Mouse (Mus musculus): ENCODE data around the gene Wdhd1.
A peak's percentile ranks its signal among the peaks of the same experiment; 100 is the strongest.

Gene Wdhd1

GRCm38 (mm10) chr14:47281535-47281934 lies 4.9 kb upstream of the Wdhd1 start:
- ATAC-seq (ENCODE audit: low TSS enrichment) = no peak

DNA sequence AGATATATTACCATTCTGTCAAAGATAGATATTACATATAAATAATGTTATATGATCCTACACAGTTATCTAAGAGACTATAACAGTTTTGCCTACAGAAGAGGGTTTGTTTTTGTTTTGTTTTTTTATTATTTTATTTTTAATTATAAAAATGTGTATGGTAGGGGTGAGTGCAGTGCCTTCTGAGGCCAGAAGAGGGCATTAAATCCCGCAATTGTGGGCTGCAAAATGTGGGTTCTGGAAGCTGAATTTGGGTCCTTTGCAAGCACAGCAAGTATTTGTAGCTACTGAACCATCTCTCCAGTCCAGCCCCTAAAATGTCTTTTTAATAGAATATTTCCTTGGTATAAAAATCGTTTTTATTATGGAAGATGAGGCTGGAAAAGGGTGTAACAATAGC lies 2.4 kb upstream of the Wdhd1 start:
- ATAC-seq (ENCODE audit: low TSS enrichment) = no peak

DNA sequence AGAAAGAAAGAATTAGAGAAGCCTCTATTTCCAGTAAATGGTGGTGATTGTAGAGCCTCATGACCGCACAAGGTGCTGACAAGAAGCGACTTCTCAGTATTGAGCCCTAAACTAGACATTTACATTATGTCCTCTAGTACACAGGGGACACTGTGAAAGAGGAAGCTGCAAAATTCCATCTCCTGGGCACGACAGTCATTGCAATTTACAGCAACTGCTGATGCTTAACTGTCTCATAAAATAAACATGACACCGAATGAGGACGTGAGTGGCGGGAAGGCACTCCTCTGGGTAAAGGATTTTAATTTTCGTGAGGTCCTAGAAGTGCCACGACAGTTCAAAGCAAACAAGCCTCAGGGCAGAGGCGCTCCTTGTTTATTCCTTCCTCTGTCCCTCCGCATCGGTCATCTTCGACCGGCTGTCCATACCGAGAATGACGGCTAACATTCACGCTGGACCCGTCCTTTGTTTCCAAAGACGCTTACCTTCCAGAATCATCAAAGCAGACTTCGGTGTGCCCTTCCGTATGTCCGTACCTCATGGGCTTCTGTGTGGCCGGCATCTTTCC lies 537 bp downstream of the Wdhd1 start:
- ATAC-seq (ENCODE audit: low TSS enrichment) = peak; percentile 25; the same call in 1 of the 2 replicates

DNA sequence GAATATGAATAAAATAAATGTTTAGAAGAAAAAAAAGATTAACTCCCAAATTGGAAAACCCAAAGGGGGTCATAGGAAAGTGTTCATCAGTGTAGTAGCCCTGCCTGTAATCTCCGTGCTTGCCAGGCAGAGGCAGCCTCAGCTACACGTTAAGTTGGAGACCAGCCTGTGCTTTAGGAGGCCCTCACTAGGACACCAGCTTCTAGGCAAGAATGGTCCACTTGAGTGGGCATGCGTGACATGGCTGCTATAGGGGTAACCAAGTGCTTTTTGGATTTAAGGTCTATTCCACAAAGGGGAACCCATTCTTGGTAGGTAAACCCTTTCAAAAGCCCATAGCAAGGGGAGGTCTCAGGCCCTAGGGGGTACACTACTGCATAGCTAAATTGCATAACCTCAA lies 1.2 kb downstream of the Wdhd1 start:
- ATAC-seq (ENCODE audit: low TSS enrichment) = no peak

DNA sequence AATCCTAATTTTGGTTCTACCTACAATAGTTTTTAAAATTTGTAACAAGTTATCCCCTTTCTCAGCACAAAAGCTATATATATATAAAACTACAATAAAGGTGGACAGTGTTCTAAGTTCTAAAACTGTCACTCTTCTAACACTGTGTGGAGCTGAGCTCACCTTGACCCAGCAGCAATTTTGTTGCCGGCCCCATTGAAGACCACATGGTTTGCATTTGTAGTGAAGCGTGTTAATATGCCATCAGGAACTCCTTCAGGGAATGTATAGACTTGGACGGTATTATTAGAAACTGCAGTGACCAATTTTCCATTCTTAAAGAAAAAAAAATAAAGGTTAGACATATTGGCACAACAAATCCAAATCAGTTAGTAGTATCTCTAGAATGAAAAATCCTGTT lies 2.9 kb downstream of the Wdhd1 start:
- ATAC-seq (ENCODE audit: low TSS enrichment) = no peak

GRCm38 (mm10) chr14:47269706-47270105 lies 7.0 kb downstream of the Wdhd1 start:
- ATAC-seq (ENCODE audit: low TSS enrichment) = no peak

DNA sequence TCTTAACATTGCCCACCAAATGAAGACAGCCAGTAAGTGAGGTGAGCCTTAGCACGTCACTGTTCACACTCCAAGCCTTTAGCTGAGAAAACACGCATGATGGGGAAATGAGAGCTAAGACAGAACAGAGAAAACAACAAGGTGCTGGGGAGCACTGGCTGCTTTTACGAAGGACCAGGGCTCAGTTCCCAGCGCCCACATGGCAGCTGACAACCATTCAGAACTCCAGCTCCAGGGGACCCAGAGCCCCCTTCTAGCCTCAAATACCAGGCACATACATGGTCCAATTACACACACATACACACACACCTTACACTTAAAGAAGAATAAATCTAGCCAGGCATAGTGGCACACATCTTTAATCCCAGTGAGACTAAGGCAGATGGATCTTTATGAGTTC lies 7.6 kb downstream of the Wdhd1 start:
- ATAC-seq (ENCODE audit: low TSS enrichment) = no peak

- peak; percentile 74; the same call in 1 of the 2 replicates for ATAC-seq (ENCODE audit: low TSS enrichment)
Measured at GRCm38 (mm10) chr14:47265829-47266228, 10.8 kb downstream of the Wdhd1 start.

DNA sequence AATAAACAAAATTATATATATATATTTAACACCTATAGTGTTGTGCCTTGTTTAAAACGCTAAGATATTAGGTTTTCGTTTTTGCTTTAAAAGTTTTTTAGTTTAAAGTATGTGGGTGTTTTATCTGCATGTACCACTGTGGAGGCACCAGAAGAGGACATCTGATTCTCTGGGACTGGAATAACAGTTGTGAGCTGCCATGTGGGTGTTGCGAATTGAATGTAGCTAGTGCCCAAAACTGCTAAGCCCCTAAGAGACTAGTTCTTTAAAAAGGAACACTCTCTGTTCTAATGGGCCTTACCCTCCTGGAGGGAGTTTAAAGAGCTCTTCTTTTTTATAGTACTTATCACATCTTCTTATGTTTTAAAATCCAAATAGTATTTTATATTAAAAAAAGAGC lies 11.8 kb downstream of the Wdhd1 start:
- ATAC-seq (ENCODE audit: low TSS enrichment) = peak; percentile 98

- no peak for ATAC-seq (ENCODE audit: low TSS enrichment)
Measured at GRCm38 (mm10) chr14:47249839-47250238, 26.8 kb downstream of the Wdhd1 start.

- ATAC-seq (ENCODE audit: low TSS enrichment) = no peak
Measured at GRCm38 (mm10) chr14:47242753-47243152, 33.9 kb downstream of the Wdhd1 start.

- ATAC-seq (ENCODE audit: low TSS enrichment) = no peak
Measured at GRCm38 (mm10) chr14:47241046-47241445, 35.6 kb downstream of the Wdhd1 start.

DNA sequence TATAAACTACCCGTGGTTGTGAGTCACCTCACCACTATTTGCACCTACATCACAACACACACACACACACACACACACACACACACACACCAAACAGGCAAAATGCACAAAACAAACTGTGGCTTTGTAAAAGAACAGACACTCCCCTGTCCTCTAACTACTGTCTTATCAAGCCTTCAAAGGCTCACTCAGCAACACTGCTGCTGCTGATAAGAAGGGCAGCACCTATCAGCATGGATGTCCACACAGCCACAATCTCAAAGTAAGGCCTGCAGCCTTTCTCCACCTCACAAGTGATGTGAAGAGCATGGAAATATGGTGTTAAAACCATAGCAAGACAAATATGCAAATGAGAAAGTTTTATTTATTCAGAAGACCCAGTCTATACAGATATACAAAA lies 36.1 kb downstream of the Wdhd1 start:
- ATAC-seq (ENCODE audit: low TSS enrichment) = no peak

DNA sequence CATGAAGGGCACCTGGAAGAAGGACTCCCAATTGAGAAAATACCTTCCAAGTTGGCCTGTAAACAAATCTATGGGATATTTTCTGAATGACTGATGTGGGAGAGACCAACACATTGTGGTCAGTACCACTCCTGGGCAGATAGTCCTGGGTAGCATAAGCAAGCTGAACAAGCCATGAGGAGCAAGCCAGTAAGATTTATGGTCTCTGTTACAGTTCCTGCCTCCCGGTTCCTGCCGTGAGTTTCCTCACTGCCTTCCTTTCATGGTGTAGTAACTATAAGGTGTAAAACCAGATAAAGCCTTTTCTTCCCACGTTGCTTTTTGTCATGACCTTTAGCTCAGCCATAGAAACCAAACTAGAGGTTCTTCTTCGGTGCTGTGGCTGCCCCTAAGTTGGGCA lies 39.4 kb downstream of the Wdhd1 start:
- no peak for ATAC-seq (ENCODE audit: low TSS enrichment)

GRCm38 (mm10) chr14:47236491-47236890 lies 40.2 kb downstream of the Wdhd1 start:
- no peak for ATAC-seq (ENCODE audit: low TSS enrichment)

DNA sequence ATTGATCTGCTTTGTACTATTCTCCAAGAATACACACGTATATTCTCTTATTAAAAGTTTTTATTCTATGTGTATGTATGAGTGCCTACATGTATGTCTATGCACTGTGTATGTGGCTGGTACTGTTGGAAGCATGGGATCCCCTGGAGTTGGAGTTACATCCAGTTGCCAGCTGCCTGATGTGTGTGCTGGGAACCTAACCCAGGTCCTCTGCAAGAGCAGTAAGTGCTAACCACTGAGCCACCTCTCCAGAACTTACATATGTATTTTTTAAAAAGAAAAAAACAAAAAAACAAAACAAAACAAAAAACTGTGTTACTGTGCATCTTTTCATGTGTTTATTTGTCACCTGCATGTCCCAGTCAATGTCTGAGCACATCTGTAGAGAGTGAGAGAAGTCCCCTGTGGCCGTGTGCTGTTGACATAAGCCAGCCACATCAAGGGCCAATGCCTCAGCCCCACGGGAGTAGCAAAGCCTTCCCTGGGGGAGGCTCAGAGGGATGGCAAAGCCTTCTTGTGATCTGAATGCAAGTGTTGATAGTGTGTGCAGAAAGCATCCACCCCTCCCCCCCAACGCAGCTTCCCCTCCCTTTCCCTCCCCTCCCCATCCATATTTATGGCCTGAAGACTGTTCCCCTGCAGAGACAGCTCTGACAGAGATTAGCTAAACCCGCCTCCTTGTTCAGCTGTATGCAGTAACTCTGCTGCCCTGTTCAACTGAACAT lies 42.0 kb downstream of the Wdhd1 start:
- ATAC-seq (ENCODE audit: low TSS enrichment) = no peak

GRCm38 (mm10) chr14:47234032-47234431 lies 42.6 kb downstream of the Wdhd1 start:
- no peak for ATAC-seq (ENCODE audit: low TSS enrichment)

- ATAC-seq (ENCODE audit: low TSS enrichment) = no peak
Measured at GRCm38 (mm10) chr14:47233602-47234001, 43.1 kb downstream of the Wdhd1 start.

GRCm38 (mm10) chr14:47229796-47230376 lies 46.8 kb downstream of the Wdhd1 start:
- ATAC-seq (ENCODE audit: low TSS enrichment) = no peak

GRCm38 (mm10) chr14:47225931-47226330 lies 50.7 kb downstream of the Wdhd1 start:
- no peak for ATAC-seq (ENCODE audit: low TSS enrichment)

GRCm38 (mm10) chr14:47224476-47225325 lies 52.0 kb downstream of the Wdhd1 start:
- no peak for ATAC-seq (ENCODE audit: low TSS enrichment)

Data from frontal cortex, adult (tissue).